Mouse (Mus musculus) layer of hippocampus, adult 18-20 months (tissue): ENCODE measurements around the gene Fam227b. TPM values are rescaled to one million over a fixed set of nuclear protein-coding genes. Genes with fewer than 3 reads are reported as not detected.

Experiments
- DNase-seq, 2 experiments: peaks; one replicate each; pipeline ENCODE4 v3.0.0; 2022; ENCODE audit warnings: low spot score in 2 of 2
- total RNA-seq, 2 experiments: library from RNA; stranded (reverse); gene quantifications; 2 replicates each; pipeline ENCODE4 v1.2.3; 2021

Fam227b gene
- total RNA-seq, 2 experiments from 2014 or later: 0.20 TPM; not detected in 1

GRCm38 (mm10) chr2:126061037-126061773 lies 90.6 kb downstream of the Fam227b start:
- peak in 1 of 2 experiments; percentile 12 for DNase-seq

- DNase-seq: no peak
Observed at GRCm38 (mm10) chr2:126060595-126060994, 91.2 kb downstream of the Fam227b start.

GRCm38 (mm10) chr2:126053657-126054056 lies 98.1 kb downstream of the Fam227b start:
- DNase-seq: no peak

- no peak for DNase-seq
Observed at GRCm38 (mm10) chr2:126052749-126053557, 98.9 kb downstream of the Fam227b start.

GRCm38 (mm10) chr2:126045621-126046020 lies 106.2 kb downstream of the Fam227b start:
- no peak for DNase-seq

GRCm38 (mm10) chr2:126042674-126043073 lies 109.1 kb downstream of the Fam227b start:
- DNase-seq: no peak

GRCm38 (mm10) chr2:126041237-126041636 lies 110.6 kb downstream of the Fam227b start:
- DNase-seq: no peak

GRCm38 (mm10) chr2:126040651-126041050 lies 111.2 kb downstream of the Fam227b start:
- no peak for DNase-seq

- peak in 1 of 2 experiments; percentile 27 for DNase-seq
Observed at GRCm38 (mm10) chr2:126039414-126039891, 112.4 kb downstream of the Fam227b start.

GRCm38 (mm10) chr2:126038221-126039000 lies 113.4 kb downstream of the Fam227b start:
- DNase-seq: no peak

GRCm38 (mm10) chr2:126036121-126036520 lies 115.7 kb downstream of the Fam227b start:
- DNase-seq: no peak

GRCm38 (mm10) chr2:126035013-126035770 lies 116.6 kb downstream of the Fam227b start:
- no peak for DNase-seq

- peak; percentile 8 to 44 for DNase-seq
Observed at GRCm38 (mm10) chr2:126034379-126035005, 117.3 kb downstream of the Fam227b start, which contains the start of gene Fgf7. TSS of gene Fgf7 (plus strand) at chr2:126034658.

- DNase-seq: peak in 1 of 2 experiments; percentile 48
Observed at GRCm38 (mm10) chr2:126033114-126033972, 118.5 kb downstream of the Fam227b start.

GRCm38 (mm10) chr2:126031186-126031900 lies 120.5 kb downstream of the Fam227b start:
- no peak for DNase-seq

GRCm38 (mm10) chr2:126015763-126016473 lies 135.9 kb downstream of the Fam227b start:
- no peak for DNase-seq

- DNase-seq: no peak
Observed at GRCm38 (mm10) chr2:126014989-126015710, 136.7 kb downstream of the Fam227b start.
